Mouse (Mus musculus) liver (tissue): ENCODE measurements at regions not wholly inside any gene's neighbourhood (a gene's known extent, or its start where the extent isn't known, plus 50 kb on each side); places are given as distances from the start of the nearest gene placed in this dataset.

Experiments used
- DNase-seq: peaks from one replicate; pipeline ENCODE4 v3.0.0-alpha.2; 2020; ENCODE audit warnings: mixed read lengths

DNA sequence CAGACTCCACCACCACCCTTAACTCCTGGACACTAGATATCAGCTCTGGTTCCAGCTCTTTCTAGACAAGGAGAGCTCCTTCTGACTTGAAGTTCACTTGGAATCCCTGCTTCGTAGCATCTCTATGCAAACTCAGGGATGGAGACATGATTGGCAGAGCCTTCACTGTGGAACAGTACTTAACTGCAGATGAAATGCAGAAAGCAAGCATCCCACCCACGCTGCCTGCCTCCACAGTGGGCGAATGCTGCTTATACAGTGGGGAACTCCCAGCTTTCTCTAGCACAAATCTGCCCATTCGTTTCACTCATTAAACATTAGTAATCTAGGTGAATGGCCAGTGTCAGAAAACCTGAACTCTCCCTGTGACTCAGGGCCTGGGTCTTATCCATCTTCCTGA is 92.0 kb upstream of the Coch start:
- DNase-seq = no peak

DNA sequence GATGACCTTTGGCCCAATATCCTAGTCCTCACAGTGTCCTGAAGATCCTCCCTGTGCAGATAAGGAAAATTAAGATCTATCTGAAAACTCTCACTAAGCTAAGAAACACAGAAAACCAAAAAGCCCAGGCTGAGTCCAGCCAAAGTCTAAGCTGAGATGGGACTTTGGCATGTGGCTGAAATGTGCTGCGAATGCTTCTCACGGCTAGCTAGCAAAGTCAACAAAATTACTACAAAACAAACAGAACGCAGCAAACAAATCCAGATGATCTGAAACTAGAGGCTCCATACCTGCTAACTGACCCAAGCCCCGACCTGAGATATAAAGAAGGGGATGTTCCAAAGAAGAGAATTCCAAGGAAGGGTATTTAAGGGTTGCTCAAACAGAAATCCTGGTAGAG is 90.4 kb upstream of the Coch start:
- no peak for DNase-seq

DNA sequence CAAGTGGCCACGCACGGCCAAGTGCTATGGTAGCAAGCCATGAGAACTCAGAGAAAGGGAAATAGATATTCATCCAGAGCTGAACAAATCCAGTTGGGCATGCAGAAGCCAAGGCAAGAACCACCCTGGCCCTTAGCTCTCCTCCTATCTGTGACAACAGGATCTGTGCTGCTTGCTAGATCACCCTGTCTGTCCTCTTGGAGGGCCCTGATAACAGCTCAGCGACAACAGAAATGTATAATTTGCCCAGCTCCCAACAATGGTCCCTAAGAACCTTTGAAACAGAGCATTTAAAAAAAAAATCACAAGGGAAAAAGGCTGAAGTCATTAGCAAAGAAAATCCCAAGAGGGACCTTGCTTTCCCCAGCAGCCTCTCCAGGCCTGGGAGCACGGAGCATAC is 89.4 kb upstream of the Coch start:
- DNase-seq = peak; percentile 61

DNA sequence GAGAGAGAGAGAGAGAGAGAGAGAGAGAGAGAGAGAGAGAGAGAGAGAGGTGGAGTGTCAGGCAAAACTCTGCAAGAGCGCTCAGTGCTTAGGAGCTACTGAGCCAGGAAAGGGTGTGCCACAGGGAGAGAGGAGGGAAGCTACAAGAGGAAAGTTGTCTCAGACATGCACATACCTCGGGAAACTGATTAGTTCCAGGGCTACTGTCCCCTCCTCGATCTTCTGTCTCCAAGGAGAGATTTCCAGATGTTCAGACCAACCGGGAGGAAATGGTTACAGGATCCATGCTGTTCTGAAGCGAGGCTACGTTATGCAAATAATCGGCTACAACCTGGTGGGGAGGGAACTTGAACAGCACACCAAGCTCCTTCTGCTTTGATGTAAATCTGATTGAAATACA is 88.6 kb upstream of the Coch start:
- peak; percentile 7 for DNase-seq

DNA sequence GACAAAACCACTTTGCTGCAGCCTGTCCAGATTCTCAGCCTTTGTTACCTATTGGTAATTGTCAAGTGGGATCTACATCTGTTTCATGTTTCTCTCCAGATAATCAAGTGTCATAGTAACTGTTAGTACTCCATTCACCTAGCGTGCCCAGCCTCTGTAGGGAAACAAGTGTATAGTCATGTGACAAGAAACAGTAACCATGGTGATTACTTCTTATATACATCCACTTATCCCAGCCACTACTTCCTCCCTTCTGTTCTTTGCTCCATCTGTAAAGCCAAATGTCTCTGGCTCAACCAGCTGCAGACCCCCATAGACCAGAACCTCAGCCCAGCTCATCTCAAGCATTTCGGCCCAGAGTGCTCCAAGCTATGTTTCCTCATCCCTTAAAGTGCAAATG is 83.1 kb upstream of the Coch start:
- DNase-seq = no peak

DNA sequence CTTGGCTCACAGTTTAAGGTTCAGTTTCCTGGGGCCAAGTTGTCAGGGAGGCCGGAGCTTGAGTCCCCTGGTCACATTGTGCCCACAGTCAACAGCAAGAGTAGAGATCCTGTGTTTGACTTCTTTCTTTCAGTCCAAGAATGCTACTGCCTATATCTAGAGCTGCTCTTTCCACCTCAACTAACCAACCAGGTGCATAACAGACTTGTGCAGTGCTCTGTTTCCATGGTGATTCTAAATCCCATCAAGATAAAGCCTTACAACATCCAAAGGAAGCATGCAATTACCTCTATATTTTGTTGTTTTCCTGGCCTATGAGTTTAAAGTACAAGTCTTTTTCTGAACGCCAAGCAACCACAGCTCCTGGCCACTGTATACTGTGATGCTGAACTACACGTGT is 76.4 kb upstream of the Coch start:
- DNase-seq = no peak

DNA sequence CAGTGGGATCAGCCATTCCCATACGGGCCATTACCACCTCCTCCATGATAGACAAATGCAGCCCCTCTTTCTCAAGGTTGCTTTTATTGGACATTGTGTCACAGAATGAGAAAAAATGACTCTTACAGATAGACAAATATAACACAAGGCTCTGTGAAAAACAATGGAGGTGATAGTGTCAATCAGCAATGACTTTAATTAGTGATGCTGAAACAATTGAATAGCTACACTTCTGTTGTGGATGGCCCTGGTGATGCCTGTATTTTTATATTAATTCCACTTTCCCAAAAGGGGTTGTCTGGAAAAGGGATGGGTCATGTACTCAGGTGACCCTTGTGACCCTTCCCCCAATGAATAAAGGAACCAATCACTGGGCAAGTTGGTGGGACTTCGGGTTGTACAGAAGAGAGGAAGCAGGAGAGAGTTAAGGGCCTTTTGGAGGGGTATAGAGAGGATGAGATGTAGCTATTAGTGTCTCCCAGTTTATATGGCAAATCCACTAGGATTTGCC is 71.5 kb upstream of the Coch start:
- DNase-seq = no peak

DNA sequence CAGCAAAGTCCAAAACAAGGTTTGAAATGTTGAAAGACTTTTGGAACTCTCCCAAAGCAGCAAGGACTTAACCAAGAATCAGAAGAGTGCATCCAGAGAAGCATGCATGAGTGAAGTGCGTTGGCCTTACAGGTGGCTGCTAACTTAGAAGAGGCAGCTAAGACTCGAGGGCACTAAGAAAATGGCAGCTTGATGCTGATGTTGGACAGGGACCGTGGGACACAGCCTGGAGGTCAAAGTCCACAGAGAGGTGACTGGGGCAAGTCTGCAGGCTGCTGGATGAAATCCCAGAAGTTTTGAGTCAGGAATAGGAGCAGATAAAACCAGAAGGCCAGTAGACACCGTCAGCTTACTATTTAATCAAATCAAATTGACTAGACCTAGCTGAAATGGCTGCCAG is 69.3 kb upstream of the Coch start:
- DNase-seq = no peak

DNA sequence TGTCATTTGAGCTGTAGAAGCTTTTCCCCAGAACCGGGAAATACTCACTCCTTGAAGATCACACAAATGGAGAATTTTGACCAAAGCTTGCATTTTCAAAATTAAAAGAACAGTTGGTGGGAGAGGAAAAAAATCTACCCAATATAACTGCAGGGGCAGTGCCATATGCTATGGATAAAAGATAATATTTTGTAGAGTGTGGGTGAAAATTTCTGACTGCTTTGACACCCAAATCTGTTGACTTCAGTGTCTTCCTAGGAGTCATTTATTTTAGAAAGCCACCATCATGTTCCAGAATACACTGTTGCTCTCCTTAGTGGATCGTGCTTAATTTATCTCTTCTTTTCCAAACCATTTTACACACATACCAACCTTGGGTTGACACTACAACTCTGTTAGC is 65.3 kb upstream of the Coch start:
- no peak for DNase-seq

DNA sequence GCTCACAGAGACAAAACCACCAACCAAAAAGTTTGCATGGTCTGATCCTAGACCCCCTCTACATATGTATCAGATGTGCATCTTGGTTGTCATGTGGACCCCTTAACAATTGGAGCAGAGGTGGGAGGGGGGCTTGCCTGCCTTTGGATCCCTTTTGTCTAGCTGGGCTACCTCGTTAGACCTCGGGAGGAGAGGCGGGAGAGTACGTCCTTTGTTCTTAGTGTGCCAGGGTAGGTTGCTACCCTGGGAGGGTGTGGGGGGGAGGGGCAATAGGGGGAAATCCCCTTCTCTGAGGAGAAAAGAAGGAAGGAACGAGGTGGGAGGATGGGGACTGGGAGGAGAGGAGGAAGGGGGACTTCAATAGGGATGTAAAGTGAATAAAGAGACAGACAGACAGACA is 58.5 kb upstream of the Coch start:
- DNase-seq = no peak

DNA sequence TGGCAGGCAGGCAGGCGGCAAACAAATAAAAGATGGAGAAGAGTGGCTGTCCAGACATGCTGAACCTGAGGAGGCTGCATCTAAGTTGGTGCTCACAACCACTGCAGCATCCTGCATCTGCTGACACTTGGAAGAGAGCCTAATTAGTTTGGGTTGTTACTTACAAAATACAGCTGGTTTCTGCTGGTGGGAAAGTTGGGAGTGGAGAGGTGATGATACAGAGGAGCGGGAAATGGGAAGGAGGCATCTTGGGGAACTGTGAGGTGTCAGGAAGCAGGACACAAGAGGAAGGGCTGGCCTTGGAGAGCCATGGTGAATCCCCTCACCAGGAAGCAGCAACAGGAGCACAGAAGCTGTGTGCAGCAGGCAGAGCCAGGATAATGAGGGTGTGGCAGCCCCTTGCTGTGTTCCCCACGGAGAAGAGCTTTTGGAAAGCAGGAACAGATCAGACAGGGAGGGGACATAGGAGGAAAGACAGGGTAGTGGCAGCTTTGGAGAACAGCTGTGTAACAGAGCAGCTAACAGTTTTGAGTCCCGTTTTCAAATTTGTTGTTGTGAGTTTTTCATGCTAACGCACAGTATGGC is 58.0 kb upstream of the Coch start:
- DNase-seq = no peak
